Mouse (Mus musculus) limb, embryonic 13.5 days (tissue): ENCODE results near the gene Magi3. TPM values are rescaled to one million over a fixed set of nuclear protein-coding genes. Genes with fewer than 3 reads are reported as not detected.
A peak's percentile ranks its signal among the peaks of the same experiment; 100 is the strongest.

Experiments used
- ATAC-seq: fragments of 200-750 bp; cut with Nextera tagmentation; 2 replicates; pipeline ENCODE4 v1.8.0; 2017; ENCODE audit warnings: low read depth, moderate number of reproducible peaks, moderate TSS enrichment; ENCODE audit not compliant: low FRiP score
- H3K27ac ChIP-seq: fragments of 300-500 bp; sonication (generic); 2 replicates; pipeline ENCODE4 v1.5.1; 2015; ENCODE audit warnings: inconsistent platforms, mild to moderate bottlenecking, moderate library complexity
- H3K27me3 ChIP-seq: fragments of 300-500 bp; sonication (generic); 2 replicates; pipeline ENCODE4 v1.6.1; 2015; ENCODE audit warnings: mild to moderate bottlenecking, inconsistent platforms
- H3K36me3 ChIP-seq: fragments of 300-500 bp; sonication (generic); 2 replicates; pipeline ENCODE4 v1.6.1; 2015; ENCODE audit warnings: inconsistent platforms, mild to moderate bottlenecking, moderate library complexity
- H3K4me1 ChIP-seq: fragments of 300-500 bp; sonication (generic); 2 replicates; pipeline ENCODE4 v1.6.1; 2015; ENCODE audit warnings: inconsistent platforms
- H3K4me2 ChIP-seq: fragments of 300-500 bp; sonication (generic); replicated peaks from 2 replicates; pipeline ENCODE4 v1.6.1; 2015; ENCODE audit warnings: inconsistent platforms, mild to moderate bottlenecking, moderate library complexity
- H3K4me3 ChIP-seq: fragments of 300-500 bp; sonication (generic); 2 replicates; pipeline ENCODE4 v1.5.1; 2015; ENCODE audit warnings: moderate library complexity, mild to moderate bottlenecking, inconsistent platforms
- H3K9ac ChIP-seq: fragments of 300-500 bp; sonication (generic); 2 replicates; pipeline ENCODE4 v1.6.1; 2015; ENCODE audit warnings: mild to moderate bottlenecking, inconsistent platforms
- H3K9me3 ChIP-seq: fragments of 300-500 bp; sonication (generic); 2 replicates; pipeline ENCODE4 v1.6.1; 2016; ENCODE audit warnings: inconsistent platforms
- WGBS: fragments of 180-500 bp; shearing (Covaris S2); methylation state at CpG from one replicate; pipeline ENCODE4 v1.1.7; 2015; 5-methylcytosine and 5-hydroxymethylcytosine counted together
- polyA plus RNA-seq: library from polyadenylated mRNA; unstranded; fragments of >200 nt; fragmentation: Nextera tagmentation; extraction: Ambion mirVana; gene quantifications from 2 replicates; pipeline ENCODE4 v1.2.1, GENCODE M21; 2015

The Magi3 gene
- polyA plus RNA-seq, result 4.1 and 4.3 TPM in 2 replicates

DNA sequence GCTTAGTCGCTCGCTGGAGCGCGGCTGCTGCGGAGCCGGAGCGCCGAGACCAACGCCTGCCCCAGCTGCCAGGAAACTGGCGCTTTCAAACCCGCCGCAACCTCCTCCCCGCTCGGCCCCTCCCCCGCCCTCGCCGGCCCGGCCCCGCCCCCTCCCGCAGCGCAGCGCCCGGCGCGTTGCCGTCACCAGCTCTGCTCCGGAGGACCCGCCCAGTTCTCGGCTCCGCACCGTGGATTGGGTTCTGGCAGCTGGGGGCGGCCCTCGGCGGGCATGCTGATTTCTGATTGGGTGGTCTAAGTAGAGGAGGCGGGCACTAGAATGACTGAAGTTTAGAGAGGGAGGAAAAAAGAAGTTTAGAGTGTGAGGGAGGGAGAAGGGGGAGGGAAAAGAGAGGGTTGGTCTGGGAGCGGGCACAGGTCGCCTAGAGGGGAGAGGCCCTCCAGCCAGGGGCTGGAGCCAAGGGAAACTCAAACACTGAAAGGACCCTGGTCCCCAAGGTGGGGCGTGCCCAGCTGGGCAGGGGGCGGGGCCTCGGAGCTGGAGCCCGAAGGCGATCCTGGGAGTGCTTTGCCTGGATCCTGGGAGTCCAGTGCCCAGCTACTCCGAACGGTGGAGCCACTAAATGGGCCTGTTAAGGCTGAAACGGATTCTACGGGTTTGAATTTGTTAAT, at the start of gene Magi3:
Gene Magi3, minus strand, starts transcription at position 80 of the 671 bp plus-strand sequence.
- Histone ChIP-seq H3K36me3 (no peaks in the 10 kb centered on the region), H3K4me2 (peak within 1 kb of the TSS; percentile 91), H3K4me1 (peaks cover 24% of the 10 kb centered on the region), H3K9ac (peak within 1 kb of the TSS; percentile 81), H3K27ac (peak within 1 kb of the TSS; percentile 88), H3K27me3 (no peaks in the 10 kb centered on the region), H3K4me3 (peak within 1 kb of the TSS; percentile 81), H3K9me3 (no peaks in the 10 kb centered on the region)
- ATAC-seq, result peak; percentile 100
- under 1% methylated on average over 45 of the region's 46 CpGs for WGBS

DNA sequence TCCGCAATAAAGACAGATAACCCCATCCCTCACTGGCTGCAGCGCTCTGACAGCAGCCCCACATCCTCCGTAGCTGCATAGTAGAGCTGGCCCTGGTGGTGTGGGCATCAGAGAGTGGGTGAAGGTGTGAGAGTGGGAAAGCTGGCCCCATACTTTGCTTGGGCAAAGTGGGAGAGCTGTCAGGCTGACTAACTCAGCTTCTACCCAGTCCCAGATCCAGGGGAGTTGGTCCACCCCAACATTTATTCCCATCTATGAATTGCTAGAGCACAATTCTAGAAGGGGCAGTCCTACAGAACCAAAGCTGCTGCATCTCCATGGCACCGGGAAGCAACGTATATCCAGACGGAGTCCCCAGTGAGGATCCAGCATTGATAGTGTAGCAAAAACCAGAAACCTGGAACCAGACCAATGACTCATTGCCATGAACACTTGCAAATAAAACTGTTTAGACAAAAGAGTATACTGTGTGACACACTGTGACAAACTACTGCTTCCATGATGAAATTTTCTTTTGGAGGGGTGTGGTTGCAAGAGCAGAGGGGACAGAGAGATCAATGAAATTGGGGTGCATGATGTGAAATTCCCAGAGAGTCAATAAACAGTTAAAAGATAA, 44.5 kb upstream of the Magi3 start:
- WGBS, result 82% methylated on average over 6 of the region's 6 CpGs
- Histone ChIP-seq H3K27me3 (no peaks in the 10 kb centered on the region), H3K9ac (no peak overlapping the region)

DNA sequence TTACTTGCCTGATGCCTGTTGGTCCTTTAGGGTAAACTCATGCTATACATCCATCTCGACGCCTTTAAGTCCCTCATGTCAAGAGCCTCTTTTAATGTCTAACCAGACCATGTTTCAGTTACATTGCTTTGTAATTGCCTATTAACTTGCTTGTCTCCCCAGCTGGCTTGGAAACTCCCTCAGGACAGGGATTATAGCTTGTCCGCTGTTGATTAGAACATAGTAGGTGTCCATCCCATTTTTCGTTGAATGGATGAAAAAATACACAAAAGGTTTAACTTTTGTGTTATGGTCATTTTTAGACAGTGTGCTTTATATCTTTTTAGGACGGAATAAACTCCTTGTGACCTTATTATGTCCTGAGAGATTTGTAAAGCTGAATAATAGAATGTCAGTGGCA, 40.0 kb upstream of the Magi3 start:
- no peak overlapping the region for H3K4me3 ChIP-seq
- no peaks in the 10 kb centered on the region for H3K9me3 ChIP-seq
- WGBS, result 69% methylated on average over 5 of the region's 5 CpGs
- no peak for ATAC-seq
- H3K4me2 ChIP-seq, result no peak overlapping the region
- H3K4me1 ChIP-seq, result no peaks in the 10 kb centered on the region
- H3K27ac ChIP-seq, result no peak overlapping the region
- no peaks in the 10 kb centered on the region for H3K27me3 ChIP-seq
- H3K9ac ChIP-seq, result no peak overlapping the region
- no peaks in the 10 kb centered on the region for H3K36me3 ChIP-seq

More for the DNA sequence above, 44.5 kb upstream of the Magi3 start:
- H3K4me3 ChIP-seq, result no peak overlapping the region
- no peaks in the 10 kb centered on the region for H3K4me1 ChIP-seq
- no peak overlapping the region for H3K4me2 ChIP-seq
- no peak overlapping the region for H3K27ac ChIP-seq
- H3K9me3 ChIP-seq, result no peaks in the 10 kb centered on the region
- H3K36me3 ChIP-seq, result no peaks in the 10 kb centered on the region
- no peak for ATAC-seq

DNA sequence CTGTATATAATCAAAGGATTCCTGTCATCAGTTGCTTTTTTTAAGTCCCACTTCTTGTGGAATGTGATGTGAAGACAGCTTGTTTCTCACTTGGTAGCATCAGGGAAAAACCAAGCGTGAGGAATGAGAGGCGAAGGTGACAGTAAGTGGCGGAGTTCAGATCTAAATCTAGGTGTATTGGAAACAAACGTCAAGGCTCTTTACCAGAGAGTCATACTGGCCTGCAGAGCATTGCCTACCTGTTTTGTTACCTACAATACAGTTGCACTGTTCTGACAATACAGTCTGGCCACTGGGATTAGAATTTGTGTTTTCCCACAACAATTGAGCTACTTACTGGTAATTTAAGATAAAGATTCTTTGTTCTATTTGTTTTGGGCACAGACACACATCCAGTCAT, 39.0 kb upstream of the Magi3 start:
- WGBS, result 81% methylated on average over 4 of the region's 4 CpGs
- Histone ChIP-seq H3K9ac (no peak overlapping the region), H3K27ac (no peak overlapping the region), H3K27me3 (no peaks in the 10 kb centered on the region), H3K9me3 (no peaks in the 10 kb centered on the region), H3K4me1 (no peaks in the 10 kb centered on the region), H3K4me3 (no peak overlapping the region), H3K36me3 (no peaks in the 10 kb centered on the region), H3K4me2 (no peak overlapping the region)
- no peak for ATAC-seq

DNA sequence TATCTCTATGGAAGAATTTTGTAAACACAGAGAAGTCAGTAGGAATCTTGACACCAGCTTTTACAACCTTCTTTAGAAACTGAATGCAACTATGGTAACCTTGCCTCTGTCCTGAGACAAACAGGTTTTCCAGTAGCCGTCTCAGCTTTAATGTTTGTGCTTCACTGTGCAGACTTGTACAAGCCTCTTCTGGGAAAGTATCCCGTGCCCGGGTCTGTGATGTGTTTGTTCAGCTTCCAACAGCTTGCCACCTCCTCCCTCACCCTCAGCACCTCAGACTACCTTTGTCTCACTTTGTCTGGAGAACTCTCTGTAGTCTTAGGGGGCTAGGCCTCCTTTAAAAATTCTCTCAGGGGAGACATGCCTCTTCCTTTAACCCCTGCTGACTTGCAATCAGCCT, 36.9 kb upstream of the Magi3 start:
- Histone ChIP-seq H3K27ac (no peak overlapping the region), H3K9me3 (no peaks in the 10 kb centered on the region), H3K9ac (no peak overlapping the region), H3K4me3 (no peak overlapping the region), H3K4me2 (no peak overlapping the region), H3K36me3 (no peaks in the 10 kb centered on the region), H3K27me3 (no peaks in the 10 kb centered on the region), H3K4me1 (no peaks in the 10 kb centered on the region)
- ATAC-seq, result no peak
- 68% methylated on average over 3 of the region's 3 CpGs for WGBS

DNA sequence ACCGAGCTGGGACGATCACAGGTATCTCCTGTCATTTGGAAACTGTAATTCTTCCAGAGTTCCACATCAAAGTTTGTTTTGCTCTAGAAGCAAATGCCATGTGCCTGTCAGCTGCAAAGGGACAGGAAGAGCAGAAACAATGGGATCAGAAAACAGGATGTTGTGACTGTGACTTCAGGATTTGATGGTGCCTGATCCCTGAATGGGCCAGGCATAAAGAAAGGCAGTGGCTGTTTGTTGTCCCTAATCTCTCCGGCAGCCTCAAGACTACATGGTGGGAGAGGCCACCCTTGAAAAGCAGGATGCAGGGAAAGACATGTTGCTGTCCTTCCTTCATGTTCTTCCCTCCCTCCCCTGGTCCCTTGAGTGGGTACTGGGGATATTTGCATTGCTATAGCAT, 33.6 kb upstream of the Magi3 start:
- Histone ChIP-seq H3K9ac (no peak overlapping the region), H3K9me3 (no peaks in the 10 kb centered on the region), H3K27ac (no peak overlapping the region), H3K27me3 (no peaks in the 10 kb centered on the region), H3K4me1 (no peaks in the 10 kb centered on the region), H3K4me3 (no peak overlapping the region), H3K36me3 (no peaks in the 10 kb centered on the region), H3K4me2 (no peak overlapping the region)
- WGBS, result 55% methylated on average over 3 of the region's 3 CpGs
- no peak for ATAC-seq

DNA sequence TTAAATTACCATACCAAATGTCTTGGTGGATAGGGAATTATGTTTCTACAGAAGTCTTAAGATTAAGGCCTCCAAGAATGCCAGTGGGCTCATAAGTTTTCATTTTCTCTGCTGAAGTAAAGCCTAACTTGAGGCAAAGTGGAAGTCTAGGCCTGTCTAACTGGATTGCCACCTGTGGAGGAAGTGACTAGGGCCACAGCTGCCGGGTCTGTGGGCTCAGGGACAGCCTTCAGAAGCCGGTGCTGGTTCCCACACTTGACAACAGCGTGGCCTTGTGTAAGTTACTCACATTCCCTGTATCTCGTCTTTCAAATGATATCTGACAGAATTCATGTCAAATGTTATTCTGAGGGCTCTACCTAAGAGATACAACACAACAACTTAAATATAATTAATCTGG, 27.7 kb upstream of the Magi3 start:
- H3K4me1 ChIP-seq, result no peaks in the 10 kb centered on the region
- WGBS, result 66% methylated on average over 4 of the region's 4 CpGs

DNA sequence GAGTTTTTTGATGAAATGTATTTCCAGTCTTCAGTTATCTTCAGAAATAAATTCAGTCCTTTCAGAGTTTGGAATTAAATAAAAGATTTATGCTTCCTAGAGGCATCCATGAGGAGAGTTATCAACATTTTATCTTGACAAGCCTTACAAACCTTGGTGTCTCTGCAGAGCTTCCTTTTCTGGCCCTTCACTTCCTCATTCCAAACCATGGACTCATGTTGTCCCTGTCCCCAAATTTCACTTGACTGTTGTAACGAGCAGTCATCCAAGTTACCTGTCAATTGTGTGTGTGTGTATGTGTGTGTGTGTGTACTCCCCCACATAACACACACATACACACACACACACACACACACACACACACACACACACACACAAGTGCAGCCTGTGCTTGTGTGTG, 26.9 kb upstream of the Magi3 start:
- no peak overlapping the region for H3K4me2 ChIP-seq
- H3K4me1 ChIP-seq, result no peaks in the 10 kb centered on the region
- H3K27ac ChIP-seq, result no peak overlapping the region
- H3K27me3 ChIP-seq, result no peaks in the 10 kb centered on the region
- no peak for ATAC-seq
- H3K9ac ChIP-seq, result no peak overlapping the region
- WGBS, result 56% methylated on average over 1 of the region's 1 CpGs
- H3K4me3 ChIP-seq, result no peak overlapping the region
- no peaks in the 10 kb centered on the region for H3K9me3 ChIP-seq
- H3K36me3 ChIP-seq, result no peaks in the 10 kb centered on the region

More for the DNA sequence above, 27.7 kb upstream of the Magi3 start:
- Histone ChIP-seq H3K9me3 (no peaks in the 10 kb centered on the region), H3K4me3 (no peak overlapping the region), H3K27me3 (no peaks in the 10 kb centered on the region), H3K9ac (no peak overlapping the region), H3K4me2 (no peak overlapping the region), H3K36me3 (no peaks in the 10 kb centered on the region), H3K27ac (no peak overlapping the region)
- no peak for ATAC-seq

DNA sequence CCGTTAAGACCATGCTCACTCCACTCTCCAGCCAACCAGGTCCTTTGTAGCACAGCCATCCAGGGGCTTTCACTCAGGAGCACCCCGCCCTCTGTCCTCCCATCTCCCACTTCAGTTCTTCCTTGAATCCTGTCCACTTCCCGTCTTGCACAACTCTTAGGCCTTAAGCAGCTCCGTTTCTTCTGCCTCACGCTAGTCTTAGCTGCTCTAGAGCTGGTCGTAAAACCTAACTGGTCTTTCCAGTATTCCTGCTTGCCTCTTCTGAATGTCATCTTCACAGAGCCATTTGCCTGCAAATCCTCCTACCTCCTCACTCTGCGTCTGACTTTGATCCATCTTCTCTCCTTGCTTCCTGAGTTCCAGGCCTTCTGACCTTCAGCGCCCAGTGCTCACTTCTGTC, 24.2 kb upstream of the Magi3 start:
- H3K9ac ChIP-seq, result no peak overlapping the region
- no peaks in the 10 kb centered on the region for H3K9me3 ChIP-seq
- no peaks in the 10 kb centered on the region for H3K27me3 ChIP-seq
- H3K4me3 ChIP-seq, result no peak overlapping the region
- no peaks in the 10 kb centered on the region for H3K4me1 ChIP-seq
- no peak overlapping the region for H3K4me2 ChIP-seq
- ATAC-seq, result no peak
- H3K27ac ChIP-seq, result no peak overlapping the region
- H3K36me3 ChIP-seq, result no peaks in the 10 kb centered on the region
- WGBS, result 71% methylated on average over 8 of the region's 8 CpGs

DNA sequence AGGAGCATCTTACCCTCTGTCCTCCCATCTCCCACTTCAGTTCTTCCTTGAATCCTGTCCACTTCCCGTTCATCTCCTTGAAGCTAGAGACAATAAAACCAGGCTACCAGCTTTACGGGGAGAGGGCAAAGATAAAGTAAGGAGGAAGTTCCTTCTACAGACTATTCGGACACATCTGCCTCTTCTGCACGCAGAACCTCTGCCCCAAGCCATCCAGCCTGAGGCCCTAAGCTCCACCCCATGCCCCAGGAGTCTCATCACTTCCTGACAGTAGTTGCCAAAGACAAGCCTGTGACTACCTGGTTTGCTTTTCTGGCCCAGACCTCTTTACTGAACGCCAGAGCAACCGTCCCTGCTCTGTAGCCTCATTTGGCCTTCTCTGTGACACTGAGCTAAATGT, 23.8 kb upstream of the Magi3 start:
- no peak overlapping the region for H3K4me3 ChIP-seq
- H3K36me3 ChIP-seq, result no peaks in the 10 kb centered on the region
- no peak overlapping the region for H3K4me2 ChIP-seq
- ATAC-seq, result no peak
- H3K9ac ChIP-seq, result no peak overlapping the region
- H3K27me3 ChIP-seq, result no peaks in the 10 kb centered on the region
- 76% methylated on average over 6 of the region's 6 CpGs for WGBS
- no peaks in the 10 kb centered on the region for H3K9me3 ChIP-seq
- H3K27ac ChIP-seq, result no peak overlapping the region
- H3K4me1 ChIP-seq, result no peaks in the 10 kb centered on the region

DNA sequence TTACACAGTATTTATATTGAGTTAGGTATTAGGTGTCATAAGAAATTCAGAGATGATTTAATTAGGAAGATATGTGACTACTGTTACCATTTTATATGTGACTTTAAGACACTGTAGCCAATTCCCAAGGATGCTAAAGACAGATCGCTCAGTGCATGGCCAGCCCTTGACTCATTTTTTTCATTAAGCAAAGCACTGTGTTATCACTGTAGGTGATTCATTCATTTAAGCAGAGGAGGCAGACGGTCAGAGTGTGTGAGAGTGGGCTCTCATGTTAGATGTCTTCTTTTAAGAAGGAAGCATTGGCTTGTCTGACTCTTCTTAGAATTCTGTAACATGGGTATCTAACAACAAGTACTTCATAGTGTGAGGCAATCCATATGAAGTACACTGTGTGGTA, 19.6 kb upstream of the Magi3 start:
- Histone ChIP-seq H3K27ac (no peak overlapping the region), H3K9ac (no peak overlapping the region), H3K27me3 (no peaks in the 10 kb centered on the region), H3K4me3 (no peak overlapping the region), H3K4me2 (no peak overlapping the region), H3K4me1 (peaks cover 11% of the 10 kb centered on the region; the same call in 1 of the 2 replicates), H3K36me3 (no peaks in the 10 kb centered on the region), H3K9me3 (no peaks in the 10 kb centered on the region)
- 86% methylated on average over 2 of the region's 2 CpGs for WGBS
- no peak for ATAC-seq

DNA sequence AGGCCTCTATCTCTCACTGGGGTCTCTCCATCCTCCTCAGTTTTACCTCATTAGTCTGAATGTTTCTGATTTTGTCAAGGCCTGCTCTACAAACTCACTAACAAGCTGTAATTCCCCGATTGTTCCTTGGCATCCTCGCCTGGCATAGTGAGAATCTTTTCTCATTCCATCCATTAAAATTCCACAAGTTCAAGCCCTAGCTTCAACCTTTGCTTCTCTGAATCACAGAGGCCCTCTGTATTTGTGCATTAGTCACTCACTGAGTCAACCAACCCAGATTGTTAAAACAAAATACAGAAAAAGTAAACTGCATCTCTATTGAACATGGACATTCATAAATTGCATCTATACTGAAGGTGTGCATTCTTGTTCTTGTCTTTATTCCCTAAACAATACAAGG, 19.2 kb upstream of the Magi3 start:
- no peak for ATAC-seq
- 82% methylated on average over 2 of the region's 2 CpGs for WGBS
- H3K27me3 ChIP-seq, result no peaks in the 10 kb centered on the region
- peaks cover 11% of the 10 kb centered on the region; the same call in 1 of the 2 replicates for H3K4me1 ChIP-seq
- no peak overlapping the region for H3K27ac ChIP-seq
- H3K9me3 ChIP-seq, result no peaks in the 10 kb centered on the region
- H3K4me2 ChIP-seq, result no peak overlapping the region
- no peaks in the 10 kb centered on the region for H3K36me3 ChIP-seq
- H3K4me3 ChIP-seq, result no peak overlapping the region
- H3K9ac ChIP-seq, result no peak overlapping the region
